Mouse (Mus musculus): ENCODE results near the gene Slc22a5. TPM values are rescaled to one million over a fixed set of nuclear protein-coding genes. Genes with fewer than 3 reads are reported as not detected.
"Not testable (repeated sequence)": the region's sequence is repeated elsewhere in the genome, so short reads cannot be mapped to it uniquely, and the experiment has no call there.

Slc22a5 gene
- polyA plus RNA-seq, 1 experiment, result 12.7 TPM

- no peak for DNase-seq (ENCODE audit: low read depth)
- TF ChIP-seq POLR2A (IDR thresholded peaks at IDR 0.05; ENCODE audit: borderline replicate concordance, extremely low read depth, insufficient read depth, insufficient read length, poor library complexity, severe bottlenecking), result no peak
Measured at GRCm38 (mm10) chr11:53876488-53876887, 15.0 kb downstream of the Slc22a5 start.

- no peak for DNase-seq (ENCODE audit: low read depth)
- TF ChIP-seq CTCF (IDR thresholded peaks at IDR 0.05; ENCODE audit: borderline replicate concordance, extremely low read depth, insufficient read depth, insufficient read length) (no peak), POLR2A (IDR thresholded peaks at IDR 0.05; ENCODE audit: borderline replicate concordance, extremely low read depth, insufficient read depth, insufficient read length, poor library complexity, severe bottlenecking) (no peak)
Measured at GRCm38 (mm10) chr11:53874706-53875105, 16.8 kb downstream of the Slc22a5 start.

GRCm38 (mm10) chr11:53873909-53874704 is 17.4 kb downstream of the Slc22a5 start:
- DNase-seq (ENCODE audit: low read depth), result not testable (repeated sequence)

- no peak for DNase-seq (ENCODE audit: low read depth)
- TF ChIP-seq POLR2A (IDR thresholded peaks at IDR 0.05; ENCODE audit: borderline replicate concordance, extremely low read depth, insufficient read depth, insufficient read length, poor library complexity, severe bottlenecking), result no peak
- no peak for TF ChIP-seq CTCF (IDR thresholded peaks at IDR 0.05; ENCODE audit: borderline replicate concordance, extremely low read depth, insufficient read depth, insufficient read length)
Measured at GRCm38 (mm10) chr11:53871786-53872507, 19.5 kb downstream of the Slc22a5 start.

GRCm38 (mm10) chr11:53869172-53869571 is 22.3 kb downstream of the Slc22a5 start:
- DNase-seq (ENCODE audit: low read depth), result no peak
- TF ChIP-seq CTCF (IDR thresholded peaks at IDR 0.05; ENCODE audit: borderline replicate concordance, extremely low read depth, insufficient read depth, insufficient read length), result no peak
- no peak for TF ChIP-seq POLR2A (IDR thresholded peaks at IDR 0.05; ENCODE audit: borderline replicate concordance, extremely low read depth, insufficient read depth, insufficient read length, poor library complexity, severe bottlenecking)

DNA sequence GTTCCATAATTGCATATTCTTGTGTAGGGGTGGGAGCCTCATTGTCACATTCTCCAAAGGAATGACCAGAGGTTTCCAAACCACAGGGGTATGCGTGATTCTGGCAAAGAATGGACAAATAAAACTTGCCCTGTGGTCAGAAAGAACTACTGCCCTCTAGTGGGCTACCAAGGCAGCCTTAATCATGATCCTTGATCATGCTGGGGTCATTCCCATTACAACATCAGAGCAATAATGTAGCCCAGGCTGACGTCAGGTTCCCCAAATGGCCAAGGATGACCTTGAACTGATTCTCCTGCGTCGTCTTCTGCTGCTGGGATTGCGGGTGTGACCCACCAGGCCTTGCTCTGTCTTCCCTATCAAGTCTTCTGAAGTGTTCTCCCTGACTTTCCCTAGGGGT is 23.1 kb downstream of the Slc22a5 start:
- not testable (repeated sequence) for DNase-seq (ENCODE audit: low read depth)

DNA sequence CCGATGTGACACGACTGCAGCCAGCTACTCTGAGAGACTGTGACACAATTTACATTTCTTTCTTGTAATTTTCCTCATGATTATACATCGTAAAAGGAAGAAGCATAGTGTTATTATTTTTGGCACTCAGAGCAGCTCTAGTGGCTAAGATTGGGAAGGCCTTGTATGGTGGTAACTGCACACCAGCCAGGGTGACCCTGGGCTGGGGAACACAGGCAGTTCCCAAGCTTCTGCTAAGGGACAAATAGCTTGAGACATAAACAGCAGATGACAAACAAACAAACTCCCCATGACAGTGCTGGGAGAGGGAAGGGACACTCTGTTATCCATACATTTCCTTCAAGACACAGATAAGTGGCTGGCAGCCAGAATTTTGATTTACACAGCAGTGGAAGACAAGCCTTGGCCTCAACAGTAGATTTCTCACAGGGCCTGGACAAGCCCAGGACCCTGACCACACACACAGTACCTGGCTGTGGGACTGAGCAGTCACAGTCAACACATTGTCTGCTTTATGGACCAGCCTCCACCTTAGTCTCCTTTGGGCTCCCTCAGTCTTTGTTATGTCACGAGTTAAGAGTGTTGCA is 26.6 kb downstream of the Slc22a5 start:
- DNase-seq (ENCODE audit: low read depth), result not testable (repeated sequence)

DNA sequence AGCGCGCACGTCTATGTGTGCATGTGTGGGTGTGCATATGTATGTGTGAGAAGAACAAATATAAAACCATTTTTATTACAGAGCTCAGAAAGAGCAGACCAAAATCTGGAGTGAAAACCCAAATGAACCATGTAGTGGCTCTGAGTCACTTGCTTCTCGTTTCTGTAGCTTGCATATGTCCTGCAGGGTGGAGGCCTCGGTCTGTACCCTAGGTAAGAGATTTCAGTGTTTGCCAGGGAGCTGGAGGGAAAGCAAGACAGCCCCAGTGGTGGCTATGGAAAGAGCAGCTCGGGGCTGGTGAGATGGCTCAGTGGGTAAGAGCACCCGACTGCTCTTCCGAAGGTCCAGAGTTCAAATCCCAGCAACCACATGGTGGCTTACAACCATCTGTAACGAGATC is 30.5 kb downstream of the Slc22a5 start:
- not testable (repeated sequence) for DNase-seq (ENCODE audit: low read depth)

- peak; percentile 15 for DNase-seq (ENCODE audit: low read depth)
Measured at GRCm38 (mm10) chr11:53858761-53859580, 32.5 kb downstream of the Slc22a5 start, which contains the start of gene Gm12216. Gm12216 (minus strand) TSS chr11:53859256.

DNA sequence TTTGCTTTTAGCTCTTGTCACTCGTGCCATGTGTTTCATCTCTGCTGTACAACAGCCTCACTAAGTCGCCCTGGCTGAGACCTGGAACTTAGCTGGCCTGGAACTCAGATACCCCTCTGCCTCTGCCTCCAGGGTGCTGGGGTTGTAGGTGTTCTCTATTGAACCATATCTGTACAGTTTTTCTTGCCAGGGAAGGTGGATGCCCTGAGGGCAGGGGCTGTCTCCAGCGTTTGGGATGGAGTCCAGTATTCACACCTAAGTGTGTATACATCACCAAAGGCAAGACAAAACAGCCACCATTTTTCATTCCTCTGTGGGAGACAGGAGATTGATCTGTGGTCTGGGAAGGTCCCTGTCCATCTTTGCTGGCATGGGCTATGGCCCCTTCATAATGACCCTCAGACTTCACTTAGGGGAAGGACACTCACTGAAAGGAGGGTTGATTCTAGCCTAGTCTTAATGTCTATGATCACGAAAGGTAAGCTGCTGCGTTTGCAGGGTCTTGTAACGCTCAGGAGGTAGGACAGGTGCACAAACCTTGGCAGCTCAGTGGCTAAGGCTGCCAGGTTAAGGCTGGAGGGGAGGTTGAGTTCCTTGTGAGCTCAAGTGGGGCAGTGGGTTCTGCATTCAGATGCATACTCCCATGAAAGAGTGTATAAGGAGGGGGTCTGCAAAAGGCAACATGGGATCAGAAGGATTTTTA is 33.3 kb downstream of the Slc22a5 start:
- DNase-seq (ENCODE audit: low read depth), result no peak
- TF ChIP-seq POLR2A (IDR thresholded peaks at IDR 0.05; ENCODE audit: borderline replicate concordance, extremely low read depth, insufficient read depth, insufficient read length, poor library complexity, severe bottlenecking) (no peak), CTCF (IDR thresholded peaks at IDR 0.05; ENCODE audit: borderline replicate concordance, extremely low read depth, insufficient read depth, insufficient read length) (no peak)

DNA sequence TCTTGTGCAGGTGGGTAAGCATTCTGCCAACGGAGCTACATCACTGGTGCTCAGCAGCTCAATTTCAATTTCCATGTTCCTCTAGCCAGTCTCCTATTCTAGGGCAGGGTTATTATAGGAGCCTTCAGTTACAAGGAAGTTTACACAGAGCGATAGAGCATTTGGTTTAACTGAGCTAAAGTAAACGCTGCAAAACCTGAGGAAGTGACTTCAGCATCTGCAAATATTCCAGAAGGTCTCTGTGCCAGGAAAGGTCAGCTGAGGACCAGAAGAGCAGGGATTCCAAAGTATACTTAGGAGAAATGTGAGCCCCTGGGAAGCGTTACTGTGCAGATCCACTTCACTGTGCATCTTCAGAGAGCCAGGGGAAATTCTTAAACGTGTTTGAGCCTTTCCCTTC is 37.8 kb downstream of the Slc22a5 start:
- DNase-seq (ENCODE audit: low read depth), result no peak
- no peak for TF ChIP-seq CTCF (IDR thresholded peaks at IDR 0.05; ENCODE audit: borderline replicate concordance, extremely low read depth, insufficient read depth, insufficient read length)
- no peak for TF ChIP-seq POLR2A (IDR thresholded peaks at IDR 0.05; ENCODE audit: borderline replicate concordance, extremely low read depth, insufficient read depth, insufficient read length, poor library complexity, severe bottlenecking)

DNA sequence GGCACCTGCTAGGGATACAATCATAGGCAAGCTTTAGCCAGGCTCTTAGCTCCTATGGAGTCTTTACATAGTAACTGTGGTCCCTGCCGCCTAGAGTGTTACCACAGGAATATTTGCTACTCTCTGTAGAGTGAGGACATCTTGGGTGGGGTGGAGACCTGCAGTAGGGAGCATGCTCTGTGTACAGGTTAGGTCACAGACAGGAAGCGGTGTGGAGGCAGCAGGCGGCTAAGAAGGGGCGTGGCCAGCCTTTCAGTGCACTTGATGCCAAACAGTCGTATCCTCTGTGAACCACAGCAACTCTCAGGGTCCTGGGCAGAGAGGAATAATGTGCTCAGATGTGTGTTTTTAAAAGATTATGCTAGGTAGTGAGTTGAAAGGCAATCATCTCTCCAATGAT is 39.7 kb downstream of the Slc22a5 start:
- no peak for DNase-seq (ENCODE audit: low read depth)
- no peak for TF ChIP-seq POLR2A (IDR thresholded peaks at IDR 0.05; ENCODE audit: borderline replicate concordance, extremely low read depth, insufficient read depth, insufficient read length, poor library complexity, severe bottlenecking)
- TF ChIP-seq CTCF (IDR thresholded peaks at IDR 0.05; ENCODE audit: borderline replicate concordance, extremely low read depth, insufficient read depth, insufficient read length), result no peak
